ENCODE assay signal across 14 mouse cellular contexts in the genomic region with DNA sequence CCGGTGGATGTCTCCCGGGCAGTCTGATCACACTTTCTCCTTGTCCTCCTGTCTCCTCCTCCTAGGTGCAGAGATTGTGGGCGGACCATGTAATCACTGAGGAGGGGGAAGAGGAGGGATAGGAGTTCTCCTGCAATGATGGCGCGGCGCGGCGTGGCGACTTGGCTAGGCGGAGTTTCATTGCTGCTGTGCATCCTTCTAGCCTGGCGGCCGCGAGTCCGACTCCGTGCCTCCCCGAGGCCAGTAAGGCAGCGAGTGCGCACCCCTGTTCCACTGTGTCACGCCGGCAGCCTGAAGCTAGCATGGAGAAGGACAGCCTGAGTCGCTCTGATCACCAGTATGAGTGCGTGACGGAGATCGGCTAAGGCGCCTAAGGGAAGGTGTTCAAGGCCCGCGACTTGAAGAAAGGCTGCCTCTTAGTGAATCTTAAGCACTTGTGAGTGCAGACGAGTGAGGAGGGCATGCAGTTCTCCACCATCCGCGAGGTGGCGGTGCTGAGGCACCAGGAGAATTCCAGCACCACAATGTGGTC. TPM values are rescaled to one million over a fixed set of nuclear protein-coding genes. Genes with fewer than 3 reads are reported as not detected.
A peak's percentile ranks its signal among the peaks of the same experiment; 100 is the strongest.
DNase-seq lines count a peak whose midpoint lies in the region; ATAC-seq lines count a peak whose summit lies in the region.
"Not testable (repeated sequence)": the region's sequence is repeated elsewhere in the genome, so short reads cannot be mapped to it uniquely, and the experiment has no call there.
"Had no signal": no experiment of that assay in that cellular context is flagged by ENCODE, and none has a peak within 500 bp of the region (broad histone marks: within the 10 kb centered on the region; RNA-seq: fewer than 3 reads in every experiment).

No protein-coding gene starts in this region.

- H3K4me2 ChIP-seq in forebrain, embryonic 12.5 days; heart, embryonic 14.5 days (ENCODE audit: low read length): not testable (repeated sequence)

- DNase-seq in adrenal gland, postnatal 14 days: peak; percentile 19
- DNase-seq in kidney, adult 9 months: peak; percentile 31
- DNase-seq in layer of hippocampus, postnatal 25 days (ENCODE audit: extremely low spot score in 1 of 2, low spot score in 1 of 2): peak; percentile 31 to 38
- DNase-seq in lung, postnatal 4 days: peak; percentile 4 to 20
- DNase-seq in right cerebral cortex, adult 18-20 months: peak; percentile 64
- peak; percentile 11 for DNase-seq in urinary bladder, postnatal 14 days (ENCODE audit: low spot score)

- not testable (repeated sequence) for H3K9ac ChIP-seq in forebrain, embryonic 12.5 days; heart, embryonic 14.5 days (ENCODE audit: low read length)

- H3K27me3 ChIP-seq in forebrain, embryonic 12.5 days; heart, embryonic 14.5 days (ENCODE audit: control insufficient read depth, insufficient read depth, low read length): not testable (repeated sequence)

- 14% methylated on average over 18 of the region's 31 CpGs for WGBS in forebrain, embryonic 12.5 days
- 7% methylated on average over 23 of the region's 31 CpGs for WGBS in heart, embryonic 14.5 days

- 0 out of 2 replicates have a peak, but pooled peaks have one; percentile 30 for ATAC-seq in forebrain, embryonic 12.5 days (ENCODE audit: low FRiP score)
- peak; percentile 35; the same call in 1 of the 2 replicates for ATAC-seq in heart, embryonic 14.5 days (ENCODE audit: insufficient number of reproducible peaks, insufficient read depth, low FRiP score, low read depth)

- not testable (repeated sequence) for H3K9me3 ChIP-seq in forebrain, embryonic 12.5 days; heart, embryonic 14.5 days (ENCODE audit: control insufficient read depth, low read length)

- not testable (repeated sequence) for H3K27ac ChIP-seq in forebrain, embryonic 12.5 days; heart, embryonic 14.5 days (replicated peaks in 1 of 2; ENCODE audit: control insufficient read depth in 1 of 2, insufficient read depth in 1 of 2, low read depth in 2 of 2, low read length in 2 of 2)

- H3K4me1 ChIP-seq in forebrain, embryonic 12.5 days; heart, embryonic 14.5 days (ENCODE audit: control insufficient read depth in 2 of 2, insufficient read depth in 2 of 2, low read length in 2 of 2): not testable (repeated sequence)

- H3K36me3 ChIP-seq in forebrain, embryonic 12.5 days (replicated peaks); heart, embryonic 14.5 days (ENCODE audit: control insufficient read depth, insufficient read depth, low read length): not testable (repeated sequence)

- H3K4me3 ChIP-seq in forebrain, embryonic 12.5 days (replicated peaks); heart, embryonic 14.5 days (ENCODE audit: control insufficient read depth in 1 of 2, insufficient read depth in 1 of 2, low read depth in 1 of 2, low read length in 2 of 2): not testable (repeated sequence)

RNA-seq across cellular contexts. Expression of gene Gm8024, which starts 19.2 kb away (rescaled TPM):
- total RNA-seq in adrenal gland, postnatal 14 days (2021): not detected in 2 replicates
- polyA plus RNA-seq in forebrain, embryonic 12.5 days (2016; fragmentation: Nextera tagmentation; extraction: Ambion mirVana): not detected in 2 replicates
- polyA plus RNA-seq in heart, embryonic 14.5 days (2014; fragmentation: Nextera tagmentation; extraction: Ambion mirVana): not detected in 2 replicates
- not detected for total RNA-seq in layer of hippocampus, postnatal 25 days (2021)
- total RNA-seq: adrenal gland, postnatal 4 days had no signal
- polyA plus RNA-seq: forebrain, embryonic 10.5 days; heart, embryonic 13.5 days; large intestine, adult 2 months; lung, embryonic 16.5 days had no signal

RNA-seq across cellular contexts. Expression of gene Gm8020, which starts 41.1 kb away (rescaled TPM):
- total RNA-seq in adrenal gland, postnatal 14 days (2021): not detected in 2 replicates
- not detected in 2 replicates for polyA plus RNA-seq in forebrain, embryonic 12.5 days (2016; fragmentation: Nextera tagmentation; extraction: Ambion mirVana)
- polyA plus RNA-seq in heart, embryonic 14.5 days (2014; fragmentation: Nextera tagmentation; extraction: Ambion mirVana): not detected in 2 replicates
- not detected for total RNA-seq in layer of hippocampus, postnatal 25 days (2021)
- total RNA-seq: adrenal gland, postnatal 4 days had no signal
- polyA plus RNA-seq: cortical plate, adult 2 months; forebrain, embryonic 10.5 days; heart, embryonic 13.5 days; large intestine, adult 2 months; lung, embryonic 16.5 days had no signal

RNA-seq across cellular contexts. Expression of gene Gm17124, which starts 56.4 kb away (rescaled TPM):
- total RNA-seq in adrenal gland, postnatal 14 days (2021): not detected in 2 replicates
- not detected in 2 replicates for polyA plus RNA-seq in forebrain, embryonic 12.5 days (2016; fragmentation: Nextera tagmentation; extraction: Ambion mirVana)
- polyA plus RNA-seq in heart, embryonic 14.5 days (2014; fragmentation: Nextera tagmentation; extraction: Ambion mirVana): not detected in 2 replicates
- total RNA-seq in layer of hippocampus, postnatal 25 days (2021): not detected
- total RNA-seq: adrenal gland, postnatal 4 days had no signal
- polyA plus RNA-seq: cortical plate, adult 2 months; forebrain, embryonic 10.5 days; heart, embryonic 13.5 days; large intestine, adult 2 months; lung, embryonic 16.5 days had no signal

Comparison
In these comparisons a context has a peak if more than half of its experiments do, and no peak if none do; other contexts are left out.
1. DNase-seq: peak in every context shown above with its lines; median percentile 64 in right cerebral cortex, adult 18-20 months; 34 in layer of hippocampus, postnatal 25 days; 31 in kidney, adult 9 months; 19 in adrenal gland, postnatal 14 days; 12 in lung, postnatal 4 days; 11 in urinary bladder, postnatal 14 days.